Mouse (Mus musculus): ENCODE measurements around the gene Zfhx2. TPM values are rescaled to one million over a fixed set of nuclear protein-coding genes. Genes with fewer than 3 reads are reported as not detected.

Gene Zfhx2
- polyA plus RNA-seq, 1 experiment = 0.63 TPM

DNA sequence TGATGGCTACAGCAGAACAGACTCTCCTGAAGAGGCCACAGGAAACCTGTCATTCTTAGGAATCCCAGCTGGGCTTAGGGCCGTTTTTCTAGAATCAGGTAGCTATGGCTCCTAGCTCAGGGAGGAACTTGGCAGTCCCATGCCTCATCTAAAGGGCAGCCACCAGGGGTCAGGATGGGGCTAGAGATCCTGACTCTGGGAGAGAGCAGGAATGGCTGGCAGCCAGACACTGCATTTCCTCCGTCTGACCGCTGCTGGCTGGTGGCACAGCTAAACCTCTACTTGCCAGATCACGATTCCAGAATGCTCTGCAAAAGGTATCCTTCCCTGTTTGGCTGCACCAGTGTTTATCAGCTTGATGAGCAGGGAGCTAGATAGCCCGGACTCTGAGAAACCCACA lies 29.8 kb upstream of the Zfhx2 start:
- no peak overlapping the region for H3ac ChIP-seq (ENCODE audit: control insufficient read depth, insufficient read length, low read depth)
- H3K79me3 ChIP-seq (ENCODE audit: low read depth) = no peaks in the 10 kb centered on the region
- no peaks in the 10 kb centered on the region for H3K36me3 ChIP-seq (ENCODE audit: control insufficient read depth, insufficient read depth)
- H3K4me3 ChIP-seq (ENCODE audit: insufficient read depth, poor library complexity, severe bottlenecking) = no peak overlapping the region
- H3K79me2 ChIP-seq (ENCODE audit: control insufficient read depth, insufficient read depth) = no peaks in the 10 kb centered on the region
- peaks cover 7% of the 10 kb centered on the region for H3K27me3 ChIP-seq (ENCODE audit: control insufficient read depth, insufficient read depth, insufficient read length)
- TF ChIP-seq MYOG (IDR thresholded peaks at IDR 0.05; ENCODE audit: control insufficient read depth, extremely low read depth, insufficient read length) = no peak
- TF ChIP-seq MYOD1 (IDR thresholded peaks at IDR 0.05; ENCODE audit: control insufficient read depth, insufficient read length, low read depth) = no peak
- no peak for TF ChIP-seq MAX (IDR thresholded peaks at IDR 0.05)
- no peak for TF ChIP-seq CEBPB (IDR thresholded peaks at IDR 0.05; ENCODE audit: low read depth)
- TF ChIP-seq CTCF (IDR thresholded peaks at IDR 0.05; ENCODE audit: control insufficient read depth, insufficient read depth, insufficient read length) = peak; percentile 71
- TF ChIP-seq FOSL1 (IDR thresholded peaks at IDR 0.05; ENCODE audit: insufficient read depth, low read length, poor library complexity, severe bottlenecking) = no peak
- no peak for TF ChIP-seq USF1 (IDR thresholded peaks at IDR 0.05; ENCODE audit: low read depth)

DNA sequence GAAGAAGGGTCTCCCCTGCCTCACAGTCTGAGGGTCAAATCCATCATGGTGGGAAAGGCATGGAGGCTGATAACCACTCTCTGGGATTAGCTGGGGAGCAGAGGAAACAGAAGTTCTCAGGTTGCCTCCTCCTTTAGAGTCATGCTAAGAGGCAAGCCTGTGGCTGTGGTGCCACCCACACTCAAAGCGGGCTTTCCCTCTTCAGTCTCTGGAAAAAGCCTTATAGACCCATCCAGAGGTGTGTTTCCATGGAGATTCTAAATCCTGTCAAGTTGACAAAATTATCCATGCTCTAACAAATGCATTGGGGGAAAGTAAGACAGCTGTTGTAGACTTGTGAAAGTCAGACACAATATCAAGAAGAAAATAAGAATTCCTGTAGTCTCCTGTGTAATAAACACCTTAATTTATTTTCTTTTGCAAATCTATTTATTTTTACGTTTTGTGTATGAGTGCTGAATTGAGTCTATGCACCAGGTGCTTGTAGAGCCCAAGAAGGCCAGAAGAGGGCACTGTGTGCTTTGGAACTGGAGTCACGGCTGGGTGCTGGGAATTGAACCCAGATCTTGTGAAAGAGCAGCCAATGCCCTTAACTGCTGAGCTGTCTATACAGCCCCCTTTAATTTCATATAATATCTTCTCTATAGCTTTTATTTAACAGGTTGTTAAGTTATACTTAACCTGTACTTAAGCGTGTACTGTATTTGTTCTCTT lies 27.5 kb upstream of the Zfhx2 start:
- H3ac ChIP-seq (ENCODE audit: control insufficient read depth, insufficient read length, low read depth) = no peak overlapping the region
- no peak overlapping the region for H3K4me3 ChIP-seq (ENCODE audit: insufficient read depth, poor library complexity, severe bottlenecking)
- no peaks in the 10 kb centered on the region for H3K79me3 ChIP-seq (ENCODE audit: low read depth)
- H3K79me2 ChIP-seq (ENCODE audit: control insufficient read depth, insufficient read depth) = no peaks in the 10 kb centered on the region
- peaks cover 29% of the 10 kb centered on the region for H3K27me3 ChIP-seq (ENCODE audit: control insufficient read depth, insufficient read depth, insufficient read length)
- H3K36me3 ChIP-seq (ENCODE audit: control insufficient read depth, insufficient read depth) = no peaks in the 10 kb centered on the region
- TF ChIP-seq FOSL1 (IDR thresholded peaks at IDR 0.05; ENCODE audit: insufficient read depth, low read length, poor library complexity, severe bottlenecking) (no peak), MYOD1 (IDR thresholded peaks at IDR 0.05; ENCODE audit: control insufficient read depth, insufficient read length, low read depth) (no peak), CTCF (IDR thresholded peaks at IDR 0.05; ENCODE audit: control insufficient read depth, insufficient read depth, insufficient read length) (no peak), CEBPB (IDR thresholded peaks at IDR 0.05; ENCODE audit: low read depth) (no peak), MAX (IDR thresholded peaks at IDR 0.05) (no peak), MYOG (IDR thresholded peaks at IDR 0.05; ENCODE audit: control insufficient read depth, extremely low read depth, insufficient read length) (no peak), USF1 (IDR thresholded peaks at IDR 0.05; ENCODE audit: low read depth) (no peak)

DNA sequence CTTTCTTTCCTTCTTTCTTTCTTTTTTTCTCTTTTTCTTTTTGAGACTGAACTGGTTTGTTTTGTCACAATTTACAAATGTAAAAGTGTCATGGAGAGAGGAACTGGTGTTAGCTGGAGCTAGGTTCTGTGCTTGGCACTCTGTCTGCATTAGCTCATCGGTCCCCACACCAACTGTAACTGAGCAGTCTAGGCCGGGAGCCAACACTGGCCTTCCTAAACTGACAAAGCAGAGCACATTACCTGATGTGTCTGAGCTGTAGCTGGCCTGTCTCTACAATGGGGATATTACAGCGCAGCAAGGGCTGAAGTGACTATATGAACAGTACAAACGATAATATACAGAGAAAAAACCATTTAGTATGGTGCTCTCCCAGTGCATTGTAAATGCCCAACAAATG lies 26.7 kb upstream of the Zfhx2 start:
- Histone ChIP-seq H3K27me3 (ENCODE audit: control insufficient read depth, insufficient read depth, insufficient read length) (peaks cover 36% of the 10 kb centered on the region), H3ac (ENCODE audit: control insufficient read depth, insufficient read length, low read depth) (no peak overlapping the region), H3K79me2 (ENCODE audit: control insufficient read depth, insufficient read depth) (no peaks in the 10 kb centered on the region), H3K4me3 (ENCODE audit: insufficient read depth, poor library complexity, severe bottlenecking) (no peak overlapping the region), H3K79me3 (ENCODE audit: low read depth) (no peaks in the 10 kb centered on the region), H3K36me3 (ENCODE audit: control insufficient read depth, insufficient read depth) (no peaks in the 10 kb centered on the region)
- TF ChIP-seq MYOG (IDR thresholded peaks at IDR 0.05; ENCODE audit: control insufficient read depth, extremely low read depth, insufficient read length) (no peak), USF1 (IDR thresholded peaks at IDR 0.05; ENCODE audit: low read depth) (no peak)

DNA sequence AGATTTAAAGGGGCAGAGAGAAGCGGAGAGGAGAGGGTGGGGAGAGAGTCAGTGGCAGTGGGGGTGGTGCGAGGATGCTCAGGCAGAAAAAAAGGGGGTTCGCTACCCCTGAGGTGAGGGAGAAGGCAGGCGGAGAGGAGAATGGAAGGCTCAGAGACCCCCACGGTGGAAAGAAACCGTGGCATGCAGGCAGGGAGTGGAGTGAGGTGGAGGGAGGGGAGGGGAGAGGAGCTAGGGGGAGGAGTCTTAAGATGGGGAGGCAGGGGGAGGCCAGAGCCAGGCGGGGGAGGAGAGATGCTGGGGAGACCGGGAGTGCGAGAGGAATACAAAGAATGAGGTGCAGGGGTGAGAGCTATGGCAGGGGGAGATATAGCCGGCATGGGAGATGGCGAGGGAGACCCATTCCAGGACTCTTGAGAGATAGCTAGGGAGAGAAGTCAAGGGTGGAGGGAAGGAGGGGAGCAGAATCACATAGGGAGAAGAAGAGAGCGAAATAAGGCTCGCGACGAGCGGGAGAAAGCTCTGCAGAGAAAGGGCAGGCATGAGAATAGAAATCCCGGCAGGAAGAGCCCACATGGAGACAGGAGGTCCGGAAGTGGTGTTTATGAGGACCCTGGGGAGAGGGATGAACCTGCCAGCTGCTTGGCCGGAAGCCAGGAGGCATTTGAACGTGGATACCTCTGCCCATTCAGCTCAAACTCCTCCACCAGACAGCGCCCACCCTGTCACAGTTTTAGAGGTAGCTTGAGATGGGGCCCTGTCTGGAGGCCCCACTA lies 24.5 kb upstream of the Zfhx2 start, which contains the start of gene Jph4:
Gene Jph4, minus strand, starts transcription at position 511 of the 776 bp plus-strand sequence.
- TF ChIP-seq MAX (IDR thresholded peaks at IDR 0.05) = no peak
- no peak for TF ChIP-seq MYOG (IDR thresholded peaks at IDR 0.05; ENCODE audit: control insufficient read depth, extremely low read depth, insufficient read length)
- TF ChIP-seq CEBPB (IDR thresholded peaks at IDR 0.05; ENCODE audit: low read depth) = no peak
- TF ChIP-seq CTCF (IDR thresholded peaks at IDR 0.05; ENCODE audit: control insufficient read depth, insufficient read depth, insufficient read length) = no peak
- no peak for TF ChIP-seq MYOD1 (IDR thresholded peaks at IDR 0.05; ENCODE audit: control insufficient read depth, insufficient read length, low read depth)
- no peak for TF ChIP-seq USF1 (IDR thresholded peaks at IDR 0.05; ENCODE audit: low read depth)
- no peak for TF ChIP-seq FOSL1 (IDR thresholded peaks at IDR 0.05; ENCODE audit: insufficient read depth, low read length, poor library complexity, severe bottlenecking)
- H3K4me3 ChIP-seq (ENCODE audit: insufficient read depth, poor library complexity, severe bottlenecking) = no peak within 1 kb of the TSS

DNA sequence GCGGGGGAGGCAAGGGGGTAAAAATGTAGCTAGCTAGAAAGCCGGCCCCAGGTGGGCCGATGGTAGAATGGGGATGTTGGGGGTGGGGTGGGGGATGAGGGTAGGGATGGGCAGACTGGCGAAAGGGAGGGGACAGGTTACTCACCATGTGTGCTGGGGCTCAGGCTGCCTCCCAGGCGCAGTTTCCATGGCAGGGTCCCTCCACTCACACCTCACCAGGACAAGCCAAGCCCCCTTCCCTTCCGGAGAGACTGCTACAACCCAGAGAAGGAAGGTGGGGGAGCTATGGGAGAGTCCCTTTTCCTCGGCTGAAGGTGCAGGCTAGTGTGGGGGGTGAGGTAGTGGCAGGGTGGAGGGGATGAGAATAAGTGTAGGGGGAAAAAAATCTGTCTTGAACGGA lies 23.7 kb upstream of the Zfhx2 start:
- H3K79me3 ChIP-seq (ENCODE audit: low read depth) = no peaks in the 10 kb centered on the region
- no peak for TF ChIP-seq CTCF (IDR thresholded peaks at IDR 0.05; ENCODE audit: control insufficient read depth, insufficient read depth, insufficient read length)
- no peak for TF ChIP-seq USF1 (IDR thresholded peaks at IDR 0.05; ENCODE audit: low read depth)
- no peak for TF ChIP-seq MYOG (IDR thresholded peaks at IDR 0.05; ENCODE audit: control insufficient read depth, extremely low read depth, insufficient read length)
- TF ChIP-seq MAX (IDR thresholded peaks at IDR 0.05) = no peak
- TF ChIP-seq CEBPB (IDR thresholded peaks at IDR 0.05; ENCODE audit: low read depth) = no peak
- TF ChIP-seq FOSL1 (IDR thresholded peaks at IDR 0.05; ENCODE audit: insufficient read depth, low read length, poor library complexity, severe bottlenecking) = no peak
- no peak for TF ChIP-seq MYOD1 (IDR thresholded peaks at IDR 0.05; ENCODE audit: control insufficient read depth, insufficient read length, low read depth)
- H3K36me3 ChIP-seq (ENCODE audit: control insufficient read depth, insufficient read depth) = no peaks in the 10 kb centered on the region
- peaks cover 52% of the 10 kb centered on the region for H3K27me3 ChIP-seq (ENCODE audit: control insufficient read depth, insufficient read depth, insufficient read length)
- H3K79me2 ChIP-seq (ENCODE audit: control insufficient read depth, insufficient read depth) = no peaks in the 10 kb centered on the region
- no peak overlapping the region for H3ac ChIP-seq (ENCODE audit: control insufficient read depth, insufficient read length, low read depth)
- no peak overlapping the region for H3K4me3 ChIP-seq (ENCODE audit: insufficient read depth, poor library complexity, severe bottlenecking)

More for the DNA sequence above, 24.5 kb upstream of the Zfhx2 start, which contains the start of gene Jph4:
- H3K79me2 ChIP-seq (ENCODE audit: control insufficient read depth, insufficient read depth) = no peaks in the 10 kb centered on the region
- H3ac ChIP-seq (ENCODE audit: control insufficient read depth, insufficient read length, low read depth) = no peak within 1 kb of the TSS
- no peaks in the 10 kb centered on the region for H3K36me3 ChIP-seq (ENCODE audit: control insufficient read depth, insufficient read depth)
- H3K79me3 ChIP-seq (ENCODE audit: low read depth) = no peaks in the 10 kb centered on the region
- peaks cover 50% of the 10 kb centered on the region for H3K27me3 ChIP-seq (ENCODE audit: control insufficient read depth, insufficient read depth, insufficient read length)
